Mouse (Mus musculus) lung, embryonic 16.5 days (tissue): Measurements from ENCODE around the gene Fbxl16. TPM values are rescaled to one million over a fixed set of nuclear protein-coding genes. Genes with fewer than 3 reads are reported as not detected.
"Not testable (repeated sequence)": the region's sequence is repeated elsewhere in the genome, so short reads cannot be mapped to it uniquely, and the experiment has no call there.

Experiments
- ATAC-seq: fragments of 200-750 bp; cut with Nextera tagmentation; 2 replicates; pipeline ENCODE4 v1.8.0; 2017; ENCODE audit warnings: low read depth, mild to moderate bottlenecking, moderate library complexity
- H3K27ac ChIP-seq: fragments of 300-500 bp; sonication (generic); 2 replicates; pipeline ENCODE4 v1.5.1; 2014; ENCODE audit warnings: mild to moderate bottlenecking, control low read depth, low read length
- H3K27me3 ChIP-seq: fragments of 300-500 bp; sonication (generic); 2 replicates; pipeline ENCODE4 v1.6.1; 2014; ENCODE audit warnings: low read depth, low read length, mixed read lengths; ENCODE audit not compliant: control insufficient read depth, insufficient read depth
- H3K36me3 ChIP-seq: fragments of 300-500 bp; sonication (generic); 2 replicates; pipeline ENCODE4 v1.6.1; 2014; ENCODE audit warnings: low read length; ENCODE audit not compliant: control insufficient read depth, insufficient read depth
- H3K4me1 ChIP-seq: fragments of 300-500 bp; sonication (generic); replicated peaks from 2 replicates; pipeline ENCODE4 v1.6.1; 2014; ENCODE audit warnings: low read length, mixed read lengths; ENCODE audit not compliant: control insufficient read depth, insufficient read depth
- H3K4me2 ChIP-seq: fragments of 300-500 bp; sonication (generic); 2 replicates; pipeline ENCODE4 v1.6.1; 2014; ENCODE audit warnings: low read depth, low read length, control low read depth
- H3K4me3 ChIP-seq: fragments of 300-500 bp; sonication (generic); 2 replicates; pipeline ENCODE4 v1.5.1; 2014; ENCODE audit warnings: mild to moderate bottlenecking, low read length, control low read depth
- H3K9ac ChIP-seq: fragments of 300-500 bp; sonication (generic); 2 replicates; pipeline ENCODE4 v1.6.1; 2014; ENCODE audit warnings: low read length, control low read depth
- H3K9me3 ChIP-seq: fragments of 300-500 bp; sonication (generic); 2 replicates; pipeline ENCODE4 v1.6.1; 2016; ENCODE audit warnings: low read length; ENCODE audit not compliant: control insufficient read depth
- WGBS: fragments of 180-500 bp; shearing (Covaris S2); extraction: QIAGEN DNeasy Blood & Tissue Kit; methylation state at CpG from one replicate; pipeline ENCODE4 v1.1.7; 2014; 5-methylcytosine and 5-hydroxymethylcytosine counted together
- polyA plus RNA-seq: library from polyadenylated mRNA; unstranded; fragments of >200 nt; fragmentation: Nextera tagmentation; extraction: Ambion mirVana; gene quantifications from 2 replicates; pipeline ENCODE4 v1.2.1, GENCODE M21; 2015

Fbxl16 gene
- polyA plus RNA-seq, 1 experiment from 2014 or later: 1.1 TPM

GRCm38 (mm10) chr17:25807452-25807851 is 1.4 kb upstream of the Fbxl16 start:
- H3K9me3 ChIP-seq, H3K4me1 ChIP-seq, H3K27ac ChIP-seq, H3K4me2 ChIP-seq, H3K36me3 ChIP-seq, ATAC-seq, H3K9ac ChIP-seq, H3K4me3 ChIP-seq: not testable (repeated sequence)
- 46% methylated on average over 2 of the region's 2 CpGs for WGBS
- peaks cover 33% of the 10 kb centered on the region for H3K27me3 ChIP-seq

- no peaks in the 10 kb centered on the region for H3K9me3 ChIP-seq
- no peak overlapping the region for H3K4me2 ChIP-seq
- no peak overlapping the region for H3K27ac ChIP-seq
- no peak overlapping the region for H3K4me3 ChIP-seq
- no peak overlapping the region for H3K9ac ChIP-seq
- H3K27me3 ChIP-seq: peaks cover 33% of the 10 kb centered on the region
- no peak for ATAC-seq
- WGBS: 32% methylated on average over 5 of the region's 5 CpGs
- no peaks in the 10 kb centered on the region for H3K36me3 ChIP-seq
- H3K4me1 ChIP-seq: peaks cover 3% of the 10 kb centered on the region; the same call in 1 of the 2 replicates
Observed at GRCm38 (mm10) chr17:25808028-25808427, 857 bp upstream of the Fbxl16 start.

GRCm38 (mm10) chr17:25809606-25810340 is 888 bp downstream of the Fbxl16 start:
- peak overlapping the region; percentile 62 for H3K9ac ChIP-seq
- ATAC-seq: peak; percentile 5; the same call in 1 of the 2 replicates

GRCm38 (mm10) chr17:25810890-25811289 is 2.0 kb downstream of the Fbxl16 start:
- Histone ChIP-seq H3K27ac (no peak overlapping the region), H3K4me2 (no peak overlapping the region), H3K27me3 (peaks cover 33% of the 10 kb centered on the region), H3K36me3 (no peaks in the 10 kb centered on the region), H3K4me3 (no peak overlapping the region), H3K9me3 (no peaks in the 10 kb centered on the region), H3K9ac (no peak overlapping the region), H3K4me1 (peaks cover 3% of the 10 kb centered on the region; the same call in 1 of the 2 replicates)
- WGBS: 63% methylated on average over 4 of the region's 4 CpGs
- ATAC-seq: no peak

More at GRCm38 (mm10) chr17:25809606-25810340, 888 bp downstream of the Fbxl16 start:
- no peak overlapping the region for H3K27ac ChIP-seq
- no peaks in the 10 kb centered on the region for H3K9me3 ChIP-seq
- peaks cover 3% of the 10 kb centered on the region; the same call in 1 of the 2 replicates for H3K4me1 ChIP-seq
- peak overlapping the region; percentile 96 for H3K4me2 ChIP-seq
- H3K27me3 ChIP-seq: peaks cover 33% of the 10 kb centered on the region
- no peaks in the 10 kb centered on the region for H3K36me3 ChIP-seq
- WGBS: 5% methylated on average over 22 of the region's 25 CpGs
- H3K4me3 ChIP-seq: peak overlapping the region; percentile 68

DNA sequence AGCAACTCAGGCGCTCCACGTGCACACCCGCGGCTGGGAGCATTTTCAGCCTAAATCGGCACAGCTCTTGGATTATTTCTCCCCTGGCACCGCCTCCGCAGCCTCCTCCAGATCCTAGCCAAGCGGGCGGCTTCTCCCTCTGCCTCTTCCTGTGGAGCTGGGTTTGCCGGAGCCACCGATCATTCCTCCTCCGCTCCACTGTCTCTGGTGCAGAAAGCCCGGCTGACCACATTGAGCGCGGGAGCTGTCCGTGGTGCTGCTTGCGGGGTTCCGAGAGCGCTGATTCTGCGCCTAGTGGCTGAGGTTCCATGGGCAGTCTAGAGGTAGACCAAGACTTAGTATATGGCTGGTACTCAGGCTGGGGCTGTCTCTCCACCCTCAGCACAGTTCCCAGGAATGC is 4.6 kb downstream of the Fbxl16 start:
- no peak overlapping the region for H3K4me3 ChIP-seq
- peaks cover 3% of the 10 kb centered on the region; the same call in 1 of the 2 replicates for H3K4me1 ChIP-seq
- H3K9me3 ChIP-seq: no peaks in the 10 kb centered on the region
- no peak overlapping the region for H3K9ac ChIP-seq
- H3K4me2 ChIP-seq: no peak overlapping the region
- no peak overlapping the region for H3K27ac ChIP-seq
- ATAC-seq: peak; percentile 53
- 2% methylated on average over 20 of the region's 20 CpGs for WGBS
- peaks cover 35% of the 10 kb centered on the region for H3K27me3 ChIP-seq
- H3K36me3 ChIP-seq: no peaks in the 10 kb centered on the region

DNA sequence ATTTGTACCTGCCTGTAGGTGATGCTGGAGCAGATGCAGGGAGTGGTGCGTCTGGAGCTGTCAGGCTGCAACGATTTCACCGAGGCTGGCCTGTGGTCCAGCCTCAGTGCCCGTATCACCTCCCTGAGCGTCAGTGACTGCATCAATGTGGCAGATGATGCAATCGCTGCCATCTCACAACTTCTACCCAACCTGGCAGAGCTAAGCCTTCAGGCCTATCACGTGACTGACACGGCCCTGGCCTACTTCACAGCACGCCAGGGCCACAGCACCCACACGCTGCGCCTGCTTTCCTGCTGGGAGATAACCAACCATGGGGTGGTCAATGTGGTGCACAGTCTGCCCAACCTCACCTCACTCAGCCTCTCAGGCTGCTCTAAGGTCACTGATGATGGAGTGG is 8.8 kb downstream of the Fbxl16 start:
- Histone ChIP-seq H3K27me3 (peaks cover 30% of the 10 kb centered on the region), H3K4me2 (no peak overlapping the region), H3K4me1 (no peaks in the 10 kb centered on the region), H3K9ac (no peak overlapping the region), H3K36me3 (no peaks in the 10 kb centered on the region), H3K27ac (no peak overlapping the region), H3K9me3 (no peaks in the 10 kb centered on the region), H3K4me3 (no peak overlapping the region)
- WGBS: 73% methylated on average over 11 of the region's 11 CpGs
- no peak for ATAC-seq

DNA sequence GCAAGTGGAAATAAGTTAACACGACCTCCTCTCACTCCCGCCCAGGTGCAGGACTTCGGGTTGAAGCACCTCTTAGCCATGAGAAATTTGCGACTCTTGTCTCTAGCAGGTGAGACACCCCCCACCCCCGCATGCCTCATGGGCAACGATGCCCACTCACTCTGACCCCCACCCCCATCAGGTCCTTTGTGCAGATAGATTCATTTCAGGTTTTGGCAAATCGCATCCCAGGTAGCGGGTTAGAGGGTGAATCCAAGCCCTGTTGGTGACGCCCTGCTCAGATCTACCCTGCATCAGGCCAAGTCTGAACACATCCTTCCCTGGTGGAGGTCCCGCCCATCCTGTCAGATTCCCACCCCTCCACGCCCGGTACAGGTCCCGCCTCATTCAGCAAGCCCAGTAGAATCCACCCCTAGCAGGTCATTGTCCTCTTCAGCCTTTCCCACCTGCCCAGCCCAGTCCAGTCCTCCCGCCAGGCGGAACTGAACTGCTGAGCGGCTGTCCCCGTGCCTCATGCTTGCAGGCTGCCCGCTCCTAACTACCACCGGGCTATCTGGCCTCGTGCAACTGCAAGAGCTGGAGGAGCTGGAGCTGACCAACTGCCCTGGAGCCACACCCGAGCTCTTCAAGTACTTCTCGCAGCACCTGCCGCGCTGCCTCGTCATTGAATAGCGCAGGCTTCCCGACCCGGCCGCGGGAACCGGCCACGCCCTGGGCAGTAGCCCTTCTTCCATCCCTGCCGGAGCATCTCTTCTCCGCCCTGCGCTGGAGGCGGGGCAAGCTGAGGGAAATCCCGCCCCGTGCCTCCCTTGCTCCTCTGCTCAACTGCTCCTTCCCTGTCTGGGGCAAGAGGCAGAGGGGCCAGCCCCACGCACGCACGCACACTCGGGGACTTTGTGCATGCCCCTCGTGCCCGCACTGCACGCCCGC is 10.2 kb downstream of the Fbxl16 start:
- 7% methylated on average over 46 of the region's 46 CpGs for WGBS
- ATAC-seq: no peak
- Histone ChIP-seq H3K36me3 (no peaks in the 10 kb centered on the region), H3K4me3 (0 out of 2 replicates have a peak overlapping the region, but pooled peaks have one; percentile 5), H3K27ac (no peak overlapping the region), H3K9me3 (no peaks in the 10 kb centered on the region), H3K27me3 (peaks cover 30% of the 10 kb centered on the region), H3K9ac (no peak overlapping the region), H3K4me1 (peaks cover 4% of the 10 kb centered on the region), H3K4me2 (peak overlapping the region; percentile 13)

DNA sequence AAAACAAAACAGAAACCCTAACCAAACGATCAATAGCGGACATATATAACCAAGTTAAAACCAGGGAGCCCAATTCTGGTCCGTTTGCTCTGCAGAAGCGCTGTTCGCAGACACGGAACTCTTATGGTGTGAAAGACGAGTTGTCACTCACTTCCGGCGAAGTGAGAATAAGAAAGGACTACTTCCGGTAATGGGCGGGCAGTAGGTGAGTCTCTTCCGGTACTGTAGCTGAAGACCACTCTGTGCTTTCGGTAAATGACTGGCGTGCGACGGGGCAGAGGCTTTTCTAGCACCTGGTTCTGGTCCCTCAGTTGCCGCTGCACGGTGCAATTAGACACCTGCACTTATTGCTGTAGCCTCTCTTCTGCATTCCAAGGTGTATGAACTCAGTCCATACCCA is 14.6 kb downstream of the Fbxl16 start, which contains the start of gene Wdr24:
Gene Wdr24, plus strand, starts transcription at position 176 of the 400 bp plus-strand sequence.
- Histone ChIP-seq H3K4me3 (peak within 1 kb of the TSS; percentile 62), H3K36me3 (no peaks in the 10 kb centered on the region), H3K9ac (peak within 1 kb of the TSS; percentile 79), H3K27me3 (peaks cover 21% of the 10 kb centered on the region), H3K27ac (no peak within 1 kb of the TSS; the same call in 1 of the 2 replicates), H3K9me3 (no peaks in the 10 kb centered on the region), H3K4me2 (peak within 1 kb of the TSS; percentile 89), H3K4me1 (peaks cover 19% of the 10 kb centered on the region)
- WGBS: under 1% methylated on average over 18 of the region's 18 CpGs
- ATAC-seq: peak; percentile 74
